Mouse (Mus musculus) hindbrain, postnatal 0 days (tissue): ENCODE measurements around the gene Rgs19. TPM values are rescaled to one million over a fixed set of nuclear protein-coding genes. Genes with fewer than 3 reads are reported as not detected.

Source experiments
- ATAC-seq: fragments of 200-750 bp; cut with Nextera tagmentation; 2 replicates; pipeline ENCODE4 v1.8.0; 2017; ENCODE audit warnings: mild to moderate bottlenecking, moderate TSS enrichment, moderate library complexity
- DNase-seq: peaks from one replicate; pipeline ENCODE4 v3.0.0-alpha.2; 2015; ENCODE audit warnings: low spot score
- H3K27ac ChIP-seq: fragments of 300-500 bp; sonication (generic); 2 replicates; pipeline ENCODE4 v1.5.1; 2014; ENCODE audit warnings: mild to moderate bottlenecking
- H3K27me3 ChIP-seq: fragments of 300-500 bp; sonication (generic); 2 replicates; pipeline ENCODE4 v1.6.1; 2014; ENCODE audit warnings: low read length, mixed read lengths; ENCODE audit not compliant: insufficient read depth
- H3K36me3 ChIP-seq: fragments of 300-500 bp; sonication (generic); 2 replicates; pipeline ENCODE4 v1.6.1; 2014; ENCODE audit warnings: low read length, mixed read lengths; ENCODE audit not compliant: insufficient read depth
- H3K4me1 ChIP-seq: fragments of 300-500 bp; sonication (generic); 2 replicates; pipeline ENCODE4 v1.6.1; 2014; ENCODE audit warnings: antibody characterized with exemption, low read length, mixed read lengths; ENCODE audit not compliant: insufficient read depth
- H3K4me2 ChIP-seq: fragments of 300-500 bp; sonication (generic); 2 replicates; pipeline ENCODE4 v1.6.1; 2014; ENCODE audit warnings: low read depth, mild to moderate bottlenecking, low read length, moderate library complexity, mixed read lengths
- H3K4me3 ChIP-seq: fragments of 300-500 bp; sonication (generic); 2 replicates; pipeline ENCODE4 v1.5.1; 2014; ENCODE audit warnings: low read length
- H3K9ac ChIP-seq: fragments of 300-500 bp; sonication (generic); replicated peaks from 2 replicates; pipeline ENCODE4 v1.6.1; 2014; ENCODE audit warnings: mild to moderate bottlenecking, low read length, moderate library complexity, mixed read lengths
- H3K9me3 ChIP-seq: fragments of 300-500 bp; sonication (generic); 2 replicates; pipeline ENCODE4 v1.6.1; 2016; ENCODE audit warnings: low read length, mixed read lengths
- CTCF ChIP-seq: IDR thresholded peaks from 2 replicates; pipeline ENCODE4 v1.5.1; 2016; ENCODE audit warnings: antibody characterized with exemption, control low read depth, low read depth
- WGBS: fragments of 180-500 bp; shearing (Covaris S2); extraction: QIAGEN DNeasy Blood & Tissue Kit; methylation state at CpG from one replicate; pipeline ENCODE4 v1.1.7; 2014; 5-methylcytosine and 5-hydroxymethylcytosine counted together
- polyA plus RNA-seq: library from polyadenylated mRNA; unstranded; fragments of >200 nt; fragmentation: Nextera tagmentation; extraction: Ambion mirVana; gene quantifications from 2 replicates; pipeline ENCODE4 v1.2.1, GENCODE M21; 2015
- total RNA-seq: library from RNA; depleted of rRNA; stranded (reverse); fragments of >200 nt; gene quantifications from 2 replicates; pipeline ENCODE4 v1.2.3, GENCODE M21; 2014

The Rgs19 gene
- total and polyA plus RNA-seq, 2 experiments from 2014 or later, result 56.8 to 57.9 TPM

- Histone ChIP-seq H3K4me2 (no peak overlapping the region), H3K9me3 (no peaks in the 10 kb centered on the region), H3K36me3 (no peaks in the 10 kb centered on the region), H3K27ac (no peak overlapping the region), H3K4me3 (no peak overlapping the region), H3K4me1 (peaks cover 22% of the 10 kb centered on the region), H3K27me3 (no peaks in the 10 kb centered on the region), H3K9ac (no peak overlapping the region)
- no peak for TF ChIP-seq CTCF
- 59% methylated on average over 3 of the region's 3 CpGs for WGBS
- DNase-seq (no peak), ATAC-seq (no peak)
Observed at GRCm38 (mm10) chr2:181677755-181678098, 16.1 kb downstream of the Rgs19 start.

DNA sequence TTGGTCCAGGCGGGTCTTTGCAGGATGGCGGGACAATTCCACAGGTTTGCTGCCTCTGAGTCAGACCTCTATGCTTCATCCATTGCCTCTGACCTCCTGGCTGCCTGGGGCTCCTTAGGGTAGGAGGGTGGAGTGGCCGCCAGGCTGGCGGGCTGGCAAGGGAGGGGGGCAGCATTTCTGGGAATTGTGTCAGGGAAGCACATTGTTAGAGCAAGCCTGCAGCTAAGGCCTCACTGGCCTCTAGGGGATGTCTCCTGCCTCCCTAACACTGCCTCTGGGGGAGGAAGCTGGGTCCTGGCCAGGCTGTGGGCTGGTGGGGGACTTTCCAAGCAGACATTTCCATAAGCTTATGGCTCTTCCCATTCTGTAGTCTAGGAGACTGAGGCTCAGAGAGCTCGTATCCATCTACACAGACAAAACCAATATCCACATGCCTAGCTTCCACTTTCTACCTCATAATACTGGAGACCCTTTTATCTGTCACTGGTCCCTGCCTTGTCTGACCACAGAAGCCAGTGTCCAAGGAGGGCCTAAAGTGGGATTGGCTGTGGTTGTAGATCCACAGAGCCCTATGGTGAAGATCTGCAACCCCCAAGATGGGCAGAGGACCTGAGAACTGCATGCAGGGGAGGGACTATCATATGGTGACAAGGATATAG, 16.6 kb downstream of the Rgs19 start:
- 0 out of 2 replicates have a peak, but pooled peaks have one; percentile 19 for TF ChIP-seq CTCF
- H3K27ac ChIP-seq, result peak overlapping the region; percentile 8; the same call in 1 of the 2 replicates
- H3K9ac ChIP-seq, result no peak overlapping the region
- H3K4me3 ChIP-seq, result no peak overlapping the region
- H3K4me1 ChIP-seq, result peaks cover 22% of the 10 kb centered on the region
- no peak overlapping the region for H3K4me2 ChIP-seq
- 54% methylated on average over 5 of the region's 5 CpGs for WGBS
- no peak for DNase-seq
- no peak for ATAC-seq
- H3K9me3 ChIP-seq, result no peaks in the 10 kb centered on the region
- H3K27me3 ChIP-seq, result 0 out of 2 replicates have a peak, but pooled peaks cover 3% of the 10 kb centered on the region
- no peaks in the 10 kb centered on the region for H3K36me3 ChIP-seq

GRCm38 (mm10) chr2:181676424-181676823, 17.4 kb downstream of the Rgs19 start:
- Histone ChIP-seq H3K27ac (peak overlapping the region; percentile 8; the same call in 1 of the 2 replicates), H3K9me3 (no peaks in the 10 kb centered on the region), H3K36me3 (no peaks in the 10 kb centered on the region), H3K4me2 (no peak overlapping the region), H3K4me3 (no peak overlapping the region), H3K27me3 (peaks cover 9% of the 10 kb centered on the region; the same call in 1 of the 2 replicates), H3K4me1 (peaks cover 22% of the 10 kb centered on the region), H3K9ac (no peak overlapping the region)
- ATAC-seq (no peak), DNase-seq (peak; percentile 55)
- WGBS, result 17% methylated on average over 2 of the region's 2 CpGs
- TF ChIP-seq CTCF, result peak; percentile 45

DNA sequence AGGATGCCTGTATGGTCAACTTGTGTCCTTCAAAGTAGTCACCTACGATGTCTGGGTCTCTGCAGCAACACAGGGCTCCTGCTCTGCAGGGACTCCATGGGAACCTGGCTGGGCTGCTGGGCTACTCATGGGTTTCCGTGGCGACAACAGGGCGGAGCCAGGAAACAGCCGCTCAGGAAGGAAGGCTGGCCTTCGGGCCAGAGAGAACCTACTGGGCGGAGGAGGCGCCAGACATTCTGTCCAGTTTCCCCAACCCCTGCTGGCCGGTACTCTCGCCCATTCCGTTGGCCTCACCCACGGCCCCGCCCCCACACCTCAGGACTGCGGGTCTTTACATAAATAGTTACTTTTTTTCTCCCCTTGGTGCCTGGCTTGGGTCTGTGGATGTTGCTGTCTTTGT, 18.3 kb downstream of the Rgs19 start:
- peaks cover 19% of the 10 kb centered on the region for H3K27me3 ChIP-seq
- H3K27ac ChIP-seq, result peak overlapping the region; percentile 36; the same call in 1 of the 2 replicates
- ATAC-seq, result peak; percentile 31; the same call in 1 of the 2 replicates
- H3K9me3 ChIP-seq, result no peaks in the 10 kb centered on the region
- peaks cover 30% of the 10 kb centered on the region for H3K4me1 ChIP-seq
- 3% methylated on average over 14 of the region's 14 CpGs for WGBS
- no peaks in the 10 kb centered on the region for H3K36me3 ChIP-seq
- no peak overlapping the region for H3K4me3 ChIP-seq
- peak overlapping the region; percentile 38 for H3K4me2 ChIP-seq
- H3K9ac ChIP-seq, result no peak overlapping the region
- DNase-seq, result peak; percentile 66
- TF ChIP-seq CTCF, result no peak

- no peak overlapping the region for H3K4me2 ChIP-seq
- peaks cover 32% of the 10 kb centered on the region for H3K4me1 ChIP-seq
- no peaks in the 10 kb centered on the region for H3K9me3 ChIP-seq
- H3K27me3 ChIP-seq, result peaks cover 24% of the 10 kb centered on the region
- peak overlapping the region; percentile 36; the same call in 1 of the 2 replicates for H3K27ac ChIP-seq
- ATAC-seq (no peak), DNase-seq (no peak)
- WGBS, result 76% methylated on average over 4 of the region's 4 CpGs
- no peak overlapping the region for H3K4me3 ChIP-seq
- no peaks in the 10 kb centered on the region for H3K36me3 ChIP-seq
- no peak for TF ChIP-seq CTCF
- H3K9ac ChIP-seq, result no peak overlapping the region
Observed at GRCm38 (mm10) chr2:181674934-181675333, 18.8 kb downstream of the Rgs19 start.

GRCm38 (mm10) chr2:181673501-181673900, 20.3 kb downstream of the Rgs19 start:
- Histone ChIP-seq H3K27ac (no peak overlapping the region; the same call in 1 of the 2 replicates), H3K27me3 (peaks cover 31% of the 10 kb centered on the region), H3K9me3 (no peaks in the 10 kb centered on the region), H3K9ac (no peak overlapping the region), H3K36me3 (no peaks in the 10 kb centered on the region; the same call in 1 of the 2 replicates), H3K4me3 (no peak overlapping the region), H3K4me2 (no peak overlapping the region), H3K4me1 (peaks cover 32% of the 10 kb centered on the region)
- DNase-seq (no peak), ATAC-seq (peak; percentile 22; the same call in 1 of the 2 replicates)
- 52% methylated on average over 1 of the region's 1 CpGs for WGBS
- no peak for TF ChIP-seq CTCF

- Histone ChIP-seq H3K9me3 (no peaks in the 10 kb centered on the region), H3K9ac (no peak overlapping the region; the same call in 1 of the 2 replicates), H3K27ac (no peak overlapping the region), H3K4me1 (peaks cover 30% of the 10 kb centered on the region), H3K36me3 (no peaks in the 10 kb centered on the region; the same call in 1 of the 2 replicates), H3K4me3 (no peak overlapping the region), H3K27me3 (peaks cover 31% of the 10 kb centered on the region), H3K4me2 (peak overlapping the region; percentile 62; the same call in 1 of the 2 replicates)
- WGBS, result 34% methylated on average over 7 of the region's 7 CpGs
- ATAC-seq (no peak), DNase-seq (no peak)
- TF ChIP-seq CTCF, result no peak
Observed at GRCm38 (mm10) chr2:181671984-181672383, 21.8 kb downstream of the Rgs19 start.
